Mouse (Mus musculus) lung, embryonic 16.5 days (tissue): ENCODE measurements around the gene Dbh. TPM values are rescaled to one million over a fixed set of nuclear protein-coding genes. Genes with fewer than 3 reads are reported as not detected.

Experiments
- ATAC-seq: fragments of 200-750 bp; cut with Nextera tagmentation; 2 replicates; pipeline ENCODE4 v1.8.0; 2017; ENCODE audit warnings: low read depth, mild to moderate bottlenecking, moderate library complexity
- H3K27ac ChIP-seq: fragments of 300-500 bp; sonication (generic); 2 replicates; pipeline ENCODE4 v1.5.1; 2014; ENCODE audit warnings: mild to moderate bottlenecking, control low read depth, low read length
- H3K27me3 ChIP-seq: fragments of 300-500 bp; sonication (generic); 2 replicates; pipeline ENCODE4 v1.6.1; 2014; ENCODE audit warnings: low read depth, low read length, mixed read lengths; ENCODE audit not compliant: control insufficient read depth, insufficient read depth
- H3K36me3 ChIP-seq: fragments of 300-500 bp; sonication (generic); 2 replicates; pipeline ENCODE4 v1.6.1; 2014; ENCODE audit warnings: low read length; ENCODE audit not compliant: control insufficient read depth, insufficient read depth
- H3K4me1 ChIP-seq: fragments of 300-500 bp; sonication (generic); replicated peaks from 2 replicates; pipeline ENCODE4 v1.6.1; 2014; ENCODE audit warnings: low read length, mixed read lengths; ENCODE audit not compliant: control insufficient read depth, insufficient read depth
- H3K4me2 ChIP-seq: fragments of 300-500 bp; sonication (generic); 2 replicates; pipeline ENCODE4 v1.6.1; 2014; ENCODE audit warnings: low read depth, low read length, control low read depth
- H3K4me3 ChIP-seq: fragments of 300-500 bp; sonication (generic); 2 replicates; pipeline ENCODE4 v1.5.1; 2014; ENCODE audit warnings: mild to moderate bottlenecking, low read length, control low read depth
- H3K9ac ChIP-seq: fragments of 300-500 bp; sonication (generic); 2 replicates; pipeline ENCODE4 v1.6.1; 2014; ENCODE audit warnings: low read length, control low read depth
- H3K9me3 ChIP-seq: fragments of 300-500 bp; sonication (generic); 2 replicates; pipeline ENCODE4 v1.6.1; 2016; ENCODE audit warnings: low read length; ENCODE audit not compliant: control insufficient read depth
- WGBS: fragments of 180-500 bp; shearing (Covaris S2); extraction: QIAGEN DNeasy Blood & Tissue Kit; methylation state at CpG from one replicate; pipeline ENCODE4 v1.1.7; 2014; 5-methylcytosine and 5-hydroxymethylcytosine counted together
- polyA plus RNA-seq: library from polyadenylated mRNA; unstranded; fragments of >200 nt; fragmentation: Nextera tagmentation; extraction: Ambion mirVana; gene quantifications from 2 replicates; pipeline ENCODE4 v1.2.1, GENCODE M21; 2015

Gene Dbh
- polyA plus RNA-seq, 1 experiment from 2014 or later = 0.54 TPM

DNA sequence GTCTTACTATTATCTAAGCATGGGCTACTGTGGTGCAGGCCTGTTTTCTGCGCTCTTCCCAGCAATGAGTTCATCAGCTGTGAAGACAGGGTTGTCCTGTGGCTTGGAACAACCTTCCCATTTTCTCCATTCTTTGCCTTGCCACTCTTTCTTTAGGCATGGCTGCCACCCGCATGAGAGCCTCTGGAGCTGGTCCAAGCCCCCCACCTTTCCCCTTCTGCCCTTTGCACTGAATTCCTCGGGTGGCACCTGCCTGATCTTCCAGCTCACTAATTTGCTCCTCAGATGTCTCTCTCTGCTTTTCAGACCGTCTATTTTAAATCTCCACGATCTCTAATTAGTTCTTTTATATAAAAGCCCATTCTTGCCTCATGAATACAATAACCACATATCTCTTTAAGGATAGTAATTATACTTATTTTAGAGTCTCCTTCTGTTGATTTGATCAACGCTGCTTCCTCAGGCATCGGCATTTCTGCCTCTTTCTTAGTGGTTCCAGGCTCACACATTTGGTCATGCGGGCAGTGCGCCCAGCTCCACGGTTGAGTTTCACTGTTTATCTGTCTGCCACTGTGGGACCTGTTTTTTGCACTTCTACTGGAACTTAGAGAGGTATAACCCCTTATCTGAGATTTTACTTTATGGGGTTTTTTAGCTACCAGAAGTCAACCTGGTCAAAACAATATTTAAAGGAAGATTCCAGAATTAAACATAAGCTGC is 10.4 kb upstream of the Dbh start:
- Histone ChIP-seq H3K36me3 (no peaks in the 10 kb centered on the region), H3K9me3 (no peaks in the 10 kb centered on the region), H3K27me3 (no peaks in the 10 kb centered on the region; the same call in 1 of the 2 replicates), H3K4me3 (no peak overlapping the region), H3K9ac (no peak overlapping the region), H3K4me1 (no peaks in the 10 kb centered on the region), H3K27ac (no peak overlapping the region), H3K4me2 (no peak overlapping the region)
- WGBS = 73% methylated on average over 10 of the region's 10 CpGs
- ATAC-seq = no peak

DNA sequence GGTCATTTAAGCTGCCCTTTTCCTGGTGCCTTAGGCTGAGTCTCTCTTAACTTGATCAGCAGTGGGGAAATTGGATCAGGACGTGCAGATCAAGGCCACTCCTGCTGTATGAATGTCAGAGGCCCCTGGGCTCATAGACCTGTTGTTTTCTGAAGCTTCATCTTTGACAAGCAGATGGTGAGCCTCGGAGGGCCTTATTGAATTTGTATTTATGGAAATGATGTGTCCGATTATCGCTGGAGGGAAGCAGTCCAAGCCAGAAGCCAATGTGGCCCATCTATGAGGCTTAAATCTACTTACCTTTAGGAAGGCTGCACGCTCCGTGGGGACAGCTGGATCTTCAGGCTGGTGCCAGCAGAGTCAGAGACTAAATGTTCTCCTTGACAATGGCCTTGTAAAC is 8.4 kb upstream of the Dbh start:
- Histone ChIP-seq H3K9me3 (no peaks in the 10 kb centered on the region), H3K27me3 (no peaks in the 10 kb centered on the region; the same call in 1 of the 2 replicates), H3K36me3 (no peaks in the 10 kb centered on the region), H3K4me3 (no peak overlapping the region), H3K4me1 (no peaks in the 10 kb centered on the region), H3K27ac (no peak overlapping the region), H3K4me2 (no peak overlapping the region), H3K9ac (no peak overlapping the region)
- ATAC-seq = no peak
- WGBS = 78% methylated on average over 6 of the region's 6 CpGs

DNA sequence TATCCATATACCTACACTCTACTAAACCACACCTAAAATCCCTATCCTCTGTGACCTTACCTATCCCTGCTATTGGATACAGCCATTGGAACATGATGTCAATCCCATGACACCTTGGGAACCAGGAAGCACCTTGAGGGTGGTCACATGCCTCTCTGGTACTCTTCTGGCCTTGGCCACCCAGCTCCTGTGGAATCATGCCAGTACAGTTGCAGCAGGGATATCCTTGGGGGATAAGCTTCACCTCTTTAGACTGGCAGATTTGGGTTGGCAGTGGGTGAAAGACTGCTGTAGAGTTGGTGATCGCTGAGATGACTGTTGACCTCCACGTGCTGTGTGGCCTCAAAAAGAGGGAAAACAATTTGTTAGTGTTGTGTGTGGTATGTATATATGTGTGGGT is 3.5 kb upstream of the Dbh start:
- Histone ChIP-seq H3K9ac (no peak overlapping the region), H3K27ac (no peak overlapping the region), H3K36me3 (no peaks in the 10 kb centered on the region), H3K27me3 (no peaks in the 10 kb centered on the region), H3K4me1 (no peaks in the 10 kb centered on the region; the same call in 1 of the 2 replicates), H3K9me3 (no peaks in the 10 kb centered on the region), H3K4me2 (no peak overlapping the region), H3K4me3 (no peak overlapping the region)
- ATAC-seq = no peak
- 79% methylated on average over 2 of the region's 2 CpGs for WGBS

DNA sequence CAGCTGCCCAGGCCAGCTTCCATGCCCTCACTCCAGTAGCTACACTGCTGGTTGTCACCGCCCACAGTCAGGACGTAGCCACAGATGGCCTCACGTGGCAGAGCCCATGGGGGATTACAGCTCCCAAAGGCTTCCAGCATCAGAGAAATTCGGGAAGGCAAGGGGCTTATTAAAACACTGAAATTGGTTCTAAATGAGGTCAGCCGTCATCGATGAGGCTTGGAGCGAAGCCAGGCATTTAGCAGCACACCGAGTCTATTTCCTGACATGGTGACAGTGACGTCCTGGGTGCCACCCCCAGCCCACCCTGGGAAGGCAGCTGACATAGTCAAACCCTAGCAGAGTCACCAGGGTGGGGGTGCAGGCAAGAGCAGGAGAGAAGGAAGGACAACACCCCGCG is 2.4 kb upstream of the Dbh start:
- WGBS = 52% methylated on average over 11 of the region's 11 CpGs
- H3K27ac ChIP-seq = no peak overlapping the region
- H3K4me3 ChIP-seq = no peak overlapping the region
- peaks cover 7% of the 10 kb centered on the region for H3K4me1 ChIP-seq
- no peaks in the 10 kb centered on the region for H3K36me3 ChIP-seq
- H3K27me3 ChIP-seq = no peaks in the 10 kb centered on the region
- no peak overlapping the region for H3K4me2 ChIP-seq
- no peak for ATAC-seq
- no peaks in the 10 kb centered on the region for H3K9me3 ChIP-seq
- H3K9ac ChIP-seq = no peak overlapping the region

DNA sequence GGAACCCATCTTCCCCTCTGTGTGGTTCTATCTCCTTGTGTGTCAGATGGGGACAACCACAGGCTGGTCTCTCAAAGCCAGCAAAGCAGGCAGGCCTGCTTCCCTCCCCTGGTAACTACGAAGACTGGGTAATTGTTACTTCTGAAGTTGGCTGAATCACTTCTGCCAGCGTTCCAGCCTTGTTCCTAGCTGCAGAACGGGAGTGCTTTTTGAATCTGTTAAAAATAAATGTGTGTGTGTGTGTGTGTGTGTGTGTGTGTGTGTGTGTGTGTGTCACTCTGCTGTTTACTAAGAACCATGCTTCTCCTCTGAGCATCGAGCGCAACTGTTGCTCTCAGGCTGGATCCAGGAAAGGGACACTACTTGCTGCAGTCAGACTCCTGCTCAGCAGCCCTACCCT is 1.2 kb upstream of the Dbh start:
- 59% methylated on average over 5 of the region's 5 CpGs for WGBS
- H3K4me1 ChIP-seq = peaks cover 7% of the 10 kb centered on the region
- H3K9me3 ChIP-seq = no peaks in the 10 kb centered on the region
- no peak for ATAC-seq
- H3K4me2 ChIP-seq = no peak overlapping the region
- H3K27me3 ChIP-seq = no peaks in the 10 kb centered on the region
- no peak overlapping the region for H3K9ac ChIP-seq
- H3K27ac ChIP-seq = no peak overlapping the region
- no peaks in the 10 kb centered on the region for H3K36me3 ChIP-seq
- H3K4me3 ChIP-seq = no peak overlapping the region

DNA sequence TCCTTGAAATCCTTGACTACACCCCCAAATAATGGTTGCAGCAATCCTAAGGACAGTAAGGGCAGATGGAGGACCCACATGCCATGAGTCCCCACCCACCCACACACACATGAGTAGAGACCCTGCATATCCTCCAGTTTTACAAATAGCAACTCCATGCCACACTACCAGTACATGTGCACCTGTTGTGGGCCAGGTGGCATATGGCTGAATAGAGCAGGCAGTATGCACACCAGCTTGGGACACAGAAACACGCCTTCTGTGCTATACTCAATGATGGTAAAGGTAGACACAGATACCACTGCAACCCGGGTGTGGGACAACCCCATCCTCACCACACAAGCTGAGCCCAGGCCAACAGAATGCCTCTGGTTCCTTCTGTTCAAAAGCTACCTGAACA is 1.0 kb downstream of the Dbh start:
- Histone ChIP-seq H3K4me1 (peaks cover 7% of the 10 kb centered on the region), H3K9ac (no peak overlapping the region), H3K27me3 (no peaks in the 10 kb centered on the region), H3K9me3 (no peaks in the 10 kb centered on the region), H3K36me3 (no peaks in the 10 kb centered on the region), H3K27ac (no peak overlapping the region), H3K4me2 (no peak overlapping the region), H3K4me3 (no peak overlapping the region)
- no peak for ATAC-seq
- WGBS = 76% methylated on average over 2 of the region's 2 CpGs

DNA sequence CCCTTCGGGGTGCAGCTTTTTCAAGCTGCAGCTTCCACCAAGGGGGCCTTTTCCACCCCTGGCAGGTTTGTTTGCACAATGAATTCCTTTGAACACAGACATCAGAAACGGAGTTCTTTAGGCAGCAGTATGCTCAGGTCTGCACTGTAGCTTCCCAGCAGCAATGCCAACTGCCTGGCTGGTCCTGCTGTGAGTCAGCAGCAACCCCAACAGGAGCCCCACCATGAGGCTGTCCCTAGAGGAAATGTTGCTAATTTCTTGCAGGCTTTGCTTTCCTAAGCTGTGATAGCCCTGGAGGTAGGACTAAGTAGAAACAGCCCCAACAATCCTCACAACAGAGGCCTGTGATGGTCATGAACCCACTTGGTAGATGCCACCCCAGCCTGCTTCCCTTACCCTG is 2.0 kb downstream of the Dbh start:
- 4% methylated on average over 2 of the region's 2 CpGs for WGBS
- Histone ChIP-seq H3K36me3 (no peaks in the 10 kb centered on the region), H3K9ac (no peak overlapping the region), H3K27ac (peak overlapping the region; percentile 62), H3K27me3 (no peaks in the 10 kb centered on the region), H3K4me3 (no peak overlapping the region), H3K4me2 (no peak overlapping the region), H3K9me3 (no peaks in the 10 kb centered on the region), H3K4me1 (peaks cover 7% of the 10 kb centered on the region)
- ATAC-seq = peak; percentile 49; the same call in 1 of the 2 replicates

DNA sequence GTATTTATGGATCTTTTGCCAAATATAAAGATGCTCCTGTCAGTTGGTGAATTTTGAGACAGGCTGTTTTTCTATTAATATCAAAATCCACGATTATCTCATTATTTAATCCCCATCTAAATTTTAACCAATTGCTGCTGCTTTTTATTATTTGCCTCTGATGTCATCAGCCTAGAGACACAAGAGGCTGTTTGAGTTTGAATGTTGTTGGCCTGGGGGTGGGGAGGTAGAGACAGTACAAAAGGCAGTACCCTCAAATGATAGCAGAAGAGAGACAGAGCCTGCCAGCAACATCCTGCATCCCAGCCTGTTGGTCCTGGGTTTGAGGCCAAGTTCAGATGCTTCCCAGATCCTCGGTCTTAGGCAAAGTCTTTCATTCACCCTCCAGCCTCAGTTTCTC is 9.2 kb downstream of the Dbh start:
- no peak for ATAC-seq
- Histone ChIP-seq H3K36me3 (no peaks in the 10 kb centered on the region), H3K9me3 (no peaks in the 10 kb centered on the region), H3K4me3 (no peak overlapping the region), H3K4me1 (no peaks in the 10 kb centered on the region; the same call in 1 of the 2 replicates), H3K4me2 (no peak overlapping the region), H3K27me3 (no peaks in the 10 kb centered on the region; the same call in 1 of the 2 replicates), H3K9ac (no peak overlapping the region), H3K27ac (no peak overlapping the region)
- WGBS = 66% methylated on average over 2 of the region's 2 CpGs

DNA sequence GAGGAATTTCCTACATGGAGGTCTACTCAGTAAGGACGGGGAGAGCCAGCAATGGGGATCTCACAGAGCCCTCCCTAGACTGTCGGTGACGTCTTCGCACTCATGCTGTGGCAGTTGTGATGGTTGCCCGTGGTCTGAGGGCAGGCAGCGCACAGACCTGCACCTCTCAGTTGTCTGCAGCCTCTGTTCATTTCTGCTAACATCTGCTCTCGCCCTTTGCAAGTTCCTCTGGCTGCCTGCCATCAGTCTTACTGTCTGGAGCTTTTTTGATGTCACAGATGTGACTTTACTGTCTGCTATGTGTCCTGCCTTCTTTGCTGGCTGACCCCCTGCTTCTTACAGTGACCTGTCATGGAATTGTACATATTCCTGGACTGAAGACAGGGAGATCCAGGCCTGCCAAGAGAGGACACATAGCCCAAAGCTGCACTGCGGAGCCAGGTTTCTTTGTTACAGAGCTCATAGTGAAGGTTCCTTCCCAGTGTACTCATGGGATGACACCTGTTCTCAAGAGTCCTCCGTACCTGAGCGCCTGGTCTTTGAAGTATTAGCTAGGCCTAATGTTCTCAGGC is 10.7 kb downstream of the Dbh start:
- Histone ChIP-seq H3K4me2 (no peak overlapping the region), H3K4me3 (no peak overlapping the region), H3K9ac (no peak overlapping the region), H3K9me3 (no peaks in the 10 kb centered on the region), H3K36me3 (no peaks in the 10 kb centered on the region), H3K27me3 (no peaks in the 10 kb centered on the region; the same call in 1 of the 2 replicates), H3K4me1 (no peaks in the 10 kb centered on the region; the same call in 1 of the 2 replicates), H3K27ac (no peak overlapping the region)
- WGBS = 60% methylated on average over 10 of the region's 10 CpGs
- peak; percentile 37; the same call in 1 of the 2 replicates for ATAC-seq
